Mouse (Mus musculus): ENCODE results near the gene Ociad1.

DNA sequence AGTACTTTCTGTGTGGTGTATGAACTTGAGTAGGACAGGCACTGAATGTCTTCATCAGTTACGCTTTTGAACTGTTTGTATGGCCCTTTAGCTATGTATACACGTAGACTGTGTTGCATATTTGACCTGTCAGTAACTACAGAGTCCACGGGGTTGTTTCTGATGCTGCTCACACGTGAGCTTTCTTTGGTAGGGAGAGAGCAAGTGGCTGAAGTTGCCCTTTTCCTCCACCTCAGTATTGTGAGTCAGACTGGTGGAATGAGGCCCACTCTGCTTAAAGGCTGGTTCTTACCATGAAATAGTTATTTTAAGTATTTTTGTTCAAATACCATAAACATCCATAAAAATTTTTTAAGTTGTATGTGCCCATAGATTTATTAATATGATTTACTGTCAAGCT lies 16.9 kb downstream of the Ociad1 start:
- no peak for TF ChIP-seq POLR2A (IDR thresholded peaks at IDR 0.05; ENCODE audit: low read depth, low read length)
- TF ChIP-seq CTCF (IDR thresholded peaks at IDR 0.05; ENCODE audit: extremely low read depth, insufficient read depth, insufficient read length, insufficient replicate concordance): no peak
